Mouse (Mus musculus) left cerebral cortex, adult 9 months (tissue): ENCODE data around the gene Ripor3.

Experiments
- DNase-seq, 2 experiments: peaks; one replicate each; pipeline ENCODE4 v3.0.0; 2022; ENCODE audit warnings: low spot score in 2 of 2

Gene Ripor3

DNA sequence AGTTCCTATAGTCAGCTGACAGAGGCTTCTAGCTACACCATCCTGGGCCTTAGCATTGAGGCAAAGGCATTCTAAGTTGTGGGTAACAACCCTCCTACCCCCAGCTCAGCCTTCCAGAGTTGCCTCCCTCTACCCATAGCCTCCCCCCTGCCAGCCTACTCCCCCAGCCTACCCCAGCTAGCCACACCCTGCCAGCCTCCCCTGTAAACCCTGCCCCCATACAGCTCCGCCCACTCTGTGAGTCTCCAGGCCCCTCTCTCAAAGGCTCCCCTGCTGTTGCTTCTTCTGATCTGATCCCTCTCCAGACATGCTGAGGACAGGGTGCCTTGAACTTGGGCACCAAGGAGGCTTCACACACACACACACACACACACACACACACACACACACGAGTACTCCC, 21.4 kb upstream of the Ripor3 start:
- DNase-seq: no peak

DNA sequence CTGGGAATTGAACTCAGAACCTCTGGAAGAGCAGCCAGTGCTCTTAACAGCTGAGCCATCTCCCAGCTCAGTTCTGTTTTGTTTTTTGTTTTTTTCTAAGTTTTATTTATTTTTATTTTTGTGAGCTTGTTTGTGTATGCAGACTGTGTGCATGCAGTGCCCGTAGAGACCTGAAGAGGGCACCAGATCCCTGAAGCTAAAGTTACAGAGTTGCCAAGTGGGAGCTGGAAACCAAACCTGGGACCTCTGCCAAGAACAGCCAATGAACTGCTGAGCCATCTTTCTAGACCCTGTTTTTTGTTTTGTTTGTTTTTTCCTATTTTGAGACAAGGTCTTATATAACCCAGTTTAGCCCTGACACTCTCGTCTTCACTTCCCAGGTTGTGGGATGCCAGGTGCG, 18.0 kb upstream of the Ripor3 start:
- no peak for DNase-seq

DNA sequence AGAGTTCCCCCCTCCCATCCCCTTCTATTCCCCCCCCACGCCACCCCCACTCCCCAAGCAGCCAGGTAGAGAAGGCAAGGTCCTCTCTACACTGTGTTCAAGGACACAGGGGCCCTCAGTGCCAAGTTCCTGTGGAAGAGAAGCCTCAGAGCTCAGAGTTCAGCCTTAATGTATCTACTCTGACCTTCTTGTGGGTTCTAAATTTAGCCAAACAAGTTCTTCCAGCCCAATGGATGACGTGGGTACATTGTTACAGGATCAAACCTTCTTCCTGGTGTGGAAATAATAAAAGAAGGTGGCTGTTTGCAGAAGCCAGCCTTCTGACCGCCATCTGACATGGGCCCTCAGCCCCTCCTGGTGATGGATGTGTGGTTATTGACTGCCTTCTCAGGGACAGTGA, 16.0 kb upstream of the Ripor3 start:
- no peak for DNase-seq

DNA sequence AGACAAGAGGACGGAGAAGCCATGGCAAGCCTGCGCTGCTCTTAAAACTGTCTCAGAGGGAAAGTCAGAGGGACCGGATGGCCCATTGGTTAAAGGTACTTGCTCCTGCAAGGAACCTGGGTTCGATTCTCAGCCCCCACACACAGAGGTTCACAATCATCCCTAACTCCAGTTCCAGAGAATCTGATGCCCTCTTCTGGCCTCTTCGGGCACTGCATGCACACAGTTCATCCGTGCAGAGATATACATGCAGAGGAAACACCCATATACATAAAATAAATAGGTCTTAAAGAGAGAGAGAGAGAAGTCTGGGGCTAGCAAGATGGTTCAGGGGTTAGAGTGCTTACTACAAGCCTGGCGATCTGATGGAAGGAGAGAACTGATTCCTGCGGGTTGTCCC, 15.5 kb upstream of the Ripor3 start:
- DNase-seq: no peak

DNA sequence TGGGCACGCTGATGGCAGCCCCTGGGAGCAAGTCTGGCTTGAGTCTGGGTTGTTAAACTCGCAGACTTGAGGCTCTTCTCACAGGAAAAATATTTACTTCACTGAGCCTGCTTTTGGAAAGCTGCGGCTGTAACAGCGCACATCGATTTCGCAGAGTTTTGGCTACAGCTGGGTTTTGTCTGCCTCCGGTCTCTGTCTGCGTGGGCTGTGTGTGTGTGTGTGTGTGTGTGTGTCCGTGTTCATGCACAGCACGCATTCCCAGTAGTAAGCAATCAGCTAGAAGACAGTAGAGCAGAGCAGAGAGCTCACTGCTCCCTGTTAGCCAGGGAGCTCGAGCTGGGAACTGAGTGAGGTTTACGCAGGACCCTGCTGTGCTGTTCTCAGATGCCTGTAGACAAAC, 14.8 kb upstream of the Ripor3 start:
- peak; percentile 58 to 79 for DNase-seq

DNA sequence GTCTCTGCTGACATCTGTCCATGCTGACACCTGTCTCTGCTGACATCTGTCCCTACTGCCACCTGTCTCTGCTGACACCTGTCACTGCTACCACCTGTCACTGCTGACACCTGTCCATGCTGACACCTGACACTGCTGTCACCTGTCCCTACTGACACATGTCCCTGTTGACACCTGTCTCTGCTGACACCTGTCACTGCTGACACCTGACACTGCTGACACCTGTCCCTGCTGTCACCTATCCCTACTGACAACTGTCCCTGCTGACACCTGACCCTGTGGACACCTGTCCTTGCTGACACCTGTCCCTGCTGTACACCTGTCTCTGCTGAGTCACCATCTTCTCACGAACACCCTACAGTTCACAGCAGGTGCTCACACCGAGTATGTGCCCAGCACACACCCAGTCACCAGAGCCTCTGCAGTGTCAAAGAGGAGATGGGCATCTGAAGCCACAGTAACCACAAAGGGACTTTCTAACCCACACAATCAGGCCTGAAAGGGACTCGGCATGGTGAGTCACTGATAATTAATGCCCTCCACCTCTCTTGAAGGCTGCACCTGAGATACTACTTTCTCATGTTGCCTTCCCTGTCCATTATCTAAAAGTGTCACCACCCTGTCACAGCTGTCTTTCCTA, 13.5 kb upstream of the Ripor3 start:
- DNase-seq: no peak

DNA sequence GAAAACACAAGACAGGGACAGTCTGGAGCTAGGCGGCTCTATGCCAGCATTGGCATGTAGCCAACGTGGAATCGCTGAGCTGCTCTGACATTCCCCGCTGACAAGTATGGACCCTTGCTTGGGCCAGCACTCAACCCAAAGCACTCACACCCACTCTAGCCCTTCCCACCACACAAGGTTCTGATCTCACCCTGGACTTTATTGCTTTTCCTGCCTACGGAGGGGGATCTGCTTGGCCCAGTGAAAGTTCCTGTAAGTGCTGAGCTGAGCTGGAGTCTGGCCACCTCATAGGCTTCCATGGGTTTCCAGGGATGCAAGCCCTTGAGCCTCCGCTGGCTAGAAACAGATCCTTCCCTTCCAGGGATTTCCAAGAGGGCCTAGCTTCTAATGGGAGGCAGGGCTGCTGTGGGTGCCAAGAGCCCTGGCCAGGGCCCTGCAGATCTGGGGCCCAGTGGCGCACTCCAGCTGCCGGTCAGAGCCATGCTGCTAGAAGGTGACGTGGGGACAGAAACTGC, 8.8 kb upstream of the Ripor3 start:
- no peak for DNase-seq

DNA sequence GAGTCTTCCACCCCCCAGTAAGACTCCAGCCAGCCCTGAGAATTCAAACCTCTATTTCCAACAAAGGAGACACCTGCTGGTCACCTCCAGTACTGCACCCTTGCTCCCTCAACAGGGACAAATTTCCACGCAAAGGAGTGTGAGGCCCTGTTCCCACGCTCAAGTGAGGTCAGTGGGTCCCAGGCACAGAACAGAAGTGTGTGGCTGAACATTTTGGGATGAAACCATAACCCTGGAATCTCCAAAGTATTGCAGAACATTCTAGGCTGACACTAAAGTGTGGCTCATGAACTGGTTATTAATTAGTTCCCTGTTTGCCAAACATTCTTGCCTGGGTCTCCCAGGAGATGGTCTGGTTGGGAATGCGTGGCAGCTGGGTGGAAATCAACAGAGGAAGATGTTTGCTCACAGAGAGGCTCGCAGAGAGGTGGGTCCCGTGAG, 6.6 kb upstream of the Ripor3 start:
- DNase-seq: peak in 1 of 2 experiments; percentile 64

DNA sequence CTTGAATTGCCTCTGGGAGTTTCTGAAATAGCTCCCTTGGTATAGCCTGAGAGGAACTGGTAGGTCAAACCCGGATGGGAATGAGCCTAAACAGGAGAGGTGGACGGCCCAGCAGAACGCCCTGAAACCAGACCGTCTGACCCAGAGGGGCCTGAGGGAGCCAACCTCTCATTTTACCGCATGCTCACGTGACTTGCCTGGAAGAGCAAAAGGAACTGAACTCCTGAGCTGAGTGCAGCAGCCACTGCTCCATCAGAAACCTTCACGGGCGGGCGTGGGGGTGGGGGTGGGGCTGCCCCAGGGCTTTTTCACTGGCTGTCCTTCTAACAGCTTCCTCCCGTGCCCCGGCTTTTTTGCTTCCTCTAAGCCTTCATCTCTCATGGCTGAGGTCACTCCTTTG, 475 bp upstream of the Ripor3 start:
- no peak for DNase-seq

DNA sequence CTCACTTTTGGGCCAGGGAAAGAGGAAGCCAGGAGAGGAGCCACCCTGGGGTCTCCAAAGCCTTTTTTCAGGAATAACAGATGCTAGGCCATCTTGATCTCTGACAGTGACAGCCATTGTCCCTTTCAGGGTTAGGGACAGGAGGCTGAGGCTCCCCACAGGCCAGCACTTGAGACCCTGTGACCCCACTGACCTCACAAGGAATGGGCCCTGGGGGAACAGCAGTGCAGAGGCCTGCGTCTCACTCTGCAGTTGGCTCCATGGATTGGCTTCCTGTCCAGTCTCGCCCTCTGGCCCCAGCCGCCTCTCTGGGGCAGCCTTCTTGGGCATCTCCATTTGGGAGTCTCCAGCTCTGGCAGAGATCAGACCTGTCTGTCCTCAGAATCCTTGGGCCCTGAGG, 2.3 kb downstream of the Ripor3 start:
- DNase-seq: no peak

DNA sequence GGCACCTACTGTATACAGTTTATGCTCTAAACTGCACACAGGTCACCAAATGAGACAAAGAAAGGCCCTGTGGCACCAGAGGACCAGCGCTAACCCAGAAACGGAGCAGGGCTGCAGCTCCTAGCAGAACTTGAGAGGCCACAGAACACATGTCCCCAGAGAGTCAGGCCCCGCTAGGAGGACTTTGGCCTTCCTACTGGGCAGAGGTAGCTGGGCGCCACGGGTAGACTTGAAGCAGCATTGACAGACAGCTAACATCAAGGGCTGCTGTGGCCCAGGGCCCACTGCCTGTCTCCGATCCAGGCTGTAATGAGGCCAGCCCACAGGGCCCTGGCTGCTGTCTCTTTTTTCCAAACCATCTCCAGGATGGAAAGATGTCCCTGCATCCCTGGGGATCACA, 3.9 kb downstream of the Ripor3 start:
- DNase-seq: no peak

DNA sequence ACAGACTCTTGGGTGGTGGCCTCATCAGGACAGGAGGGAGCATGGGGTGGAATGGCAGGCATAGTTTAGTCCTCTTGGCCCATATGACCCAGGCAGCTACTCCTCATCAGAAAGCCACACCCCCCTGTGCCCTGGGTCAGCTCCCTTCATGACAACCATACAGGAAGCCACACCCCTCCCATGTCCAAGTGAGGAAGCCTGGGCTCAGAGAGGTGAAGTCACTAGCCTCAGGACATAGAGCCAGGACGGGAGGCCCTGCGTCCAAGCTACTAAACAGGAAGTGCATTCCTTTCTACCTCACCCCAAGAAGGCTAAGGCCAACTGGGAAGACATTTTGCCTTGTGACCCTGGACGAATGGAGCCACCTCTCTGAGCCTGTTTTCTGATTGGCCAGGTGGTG, 4.8 kb downstream of the Ripor3 start:
- no peak for DNase-seq

DNA sequence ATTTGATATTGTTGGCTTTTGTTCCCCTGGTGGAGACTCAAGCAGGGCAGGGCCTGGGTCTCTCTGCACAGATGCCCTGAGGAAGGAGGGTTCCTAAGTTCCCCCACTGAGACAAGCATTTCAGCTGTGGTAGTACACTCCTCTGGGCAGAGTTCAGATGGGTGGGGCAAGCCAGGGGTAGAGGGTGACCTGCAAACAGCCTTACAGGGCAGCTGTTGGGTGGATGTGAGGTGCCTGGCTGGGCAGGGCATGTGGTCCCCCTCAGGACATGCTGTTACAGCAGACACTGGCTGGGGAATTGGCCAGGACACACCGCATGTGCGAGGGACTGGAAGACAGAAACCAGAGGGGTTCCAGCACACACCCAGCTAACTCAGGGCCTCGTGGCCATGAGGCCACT, 5.4 kb downstream of the Ripor3 start:
- no peak for DNase-seq

DNA sequence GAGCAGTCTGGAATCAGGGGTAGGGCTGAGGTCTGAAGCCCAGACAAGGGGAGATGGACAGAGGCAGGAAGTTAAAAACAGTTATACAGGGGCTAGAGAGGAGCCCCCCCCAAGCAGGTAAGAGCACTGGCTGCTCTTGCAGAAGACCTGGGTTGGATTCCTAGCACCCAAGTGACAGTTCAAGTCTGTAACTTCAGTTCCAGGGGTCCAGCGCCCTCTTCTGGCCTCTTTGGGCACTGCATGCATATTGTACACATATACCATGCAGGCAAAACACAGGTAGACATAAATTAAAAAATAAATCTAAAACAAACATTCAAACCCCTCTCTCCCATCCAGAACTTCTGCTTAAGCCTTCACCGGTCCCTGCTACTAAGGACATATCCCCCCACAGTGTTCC, 6.0 kb downstream of the Ripor3 start:
- DNase-seq: no peak

DNA sequence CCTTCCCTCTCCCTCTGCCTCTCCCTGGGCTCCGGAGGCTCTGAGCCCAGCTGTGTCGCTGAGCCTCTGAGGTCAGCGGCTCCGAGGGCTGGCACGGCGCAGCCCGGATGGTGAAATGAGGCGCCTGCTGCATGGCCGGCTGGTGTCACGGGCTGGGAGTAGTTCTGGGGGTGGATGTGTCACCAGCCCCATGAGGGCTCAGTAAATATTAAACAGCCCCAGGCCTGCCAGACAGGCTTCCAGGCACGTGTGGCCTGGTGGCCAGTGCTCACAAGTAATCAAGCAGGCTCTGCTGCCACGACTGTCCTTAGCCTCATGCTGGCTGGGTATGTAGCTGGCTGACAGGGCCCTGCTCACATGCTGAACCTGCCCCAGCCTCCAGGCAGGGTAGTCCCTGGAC, 7.0 kb downstream of the Ripor3 start:
- no peak for DNase-seq

DNA sequence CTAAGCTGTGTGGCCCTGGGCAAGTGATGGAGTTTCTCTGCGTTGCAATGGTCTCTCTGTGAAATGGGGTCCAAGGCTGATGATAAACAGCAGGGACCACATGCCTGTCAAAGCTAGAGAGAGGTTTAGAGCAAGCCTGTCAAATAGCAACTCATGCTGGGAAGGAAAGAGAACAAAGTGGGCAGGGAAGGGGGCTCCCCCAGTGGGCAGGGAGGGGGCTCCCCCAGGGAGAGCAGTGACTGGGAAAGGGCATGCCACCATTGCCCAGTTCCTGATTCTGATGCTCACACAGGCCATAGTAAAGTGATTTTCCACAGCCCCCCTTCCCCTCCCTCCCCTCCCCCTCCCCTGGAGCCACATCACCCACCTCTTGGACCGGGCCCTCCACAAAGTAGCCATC, 7.5 kb downstream of the Ripor3 start:
- DNase-seq: no peak

DNA sequence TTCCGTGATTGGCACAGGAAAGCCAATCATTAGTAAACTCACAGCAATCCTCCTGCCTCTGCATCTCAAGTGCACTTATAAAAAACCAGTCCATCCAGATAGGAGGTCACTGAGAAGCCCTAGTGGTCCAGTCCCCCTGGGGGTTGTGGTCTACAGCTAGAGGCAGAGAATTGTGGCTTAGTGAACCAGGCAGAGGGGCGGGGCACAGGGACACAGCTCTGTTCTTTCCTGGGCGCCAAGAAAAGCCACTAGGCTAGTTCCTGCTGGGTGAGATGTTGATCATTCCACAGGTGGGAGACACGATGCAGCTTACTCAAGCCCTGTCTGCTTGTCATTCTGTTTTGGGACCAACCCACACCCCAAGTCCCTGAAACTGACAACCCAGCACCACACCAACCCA, 8.2 kb downstream of the Ripor3 start:
- DNase-seq: no peak

DNA sequence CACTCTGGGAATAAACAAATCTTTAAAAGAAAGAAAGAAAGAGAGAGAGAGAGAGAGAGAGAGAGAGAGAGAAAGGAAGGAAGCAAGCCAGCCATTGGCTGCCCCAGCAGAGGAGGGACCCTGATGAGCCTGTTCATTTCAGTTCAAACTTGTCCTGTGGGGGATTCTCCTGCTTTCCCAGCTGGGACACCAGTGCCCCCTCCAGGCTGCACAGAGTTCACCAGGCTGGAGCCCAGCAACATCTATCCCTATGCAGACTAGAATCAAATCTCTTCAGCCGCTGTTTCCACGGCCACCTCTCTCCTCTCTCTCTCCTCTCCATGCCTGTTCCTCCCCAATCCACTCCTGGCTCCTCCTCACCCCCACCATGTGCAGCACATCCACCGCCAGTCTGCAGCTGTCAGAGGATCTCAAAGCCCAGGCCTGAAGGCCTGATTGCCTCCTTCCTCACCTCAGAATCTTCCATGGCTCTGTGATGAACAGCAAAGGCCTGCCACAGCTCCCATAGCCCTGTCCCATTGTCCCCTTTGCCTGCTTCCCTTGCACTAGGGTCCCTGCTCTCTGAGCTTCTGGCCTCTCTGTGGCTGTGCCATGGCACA, 11.2 kb downstream of the Ripor3 start:
- no peak for DNase-seq

DNA sequence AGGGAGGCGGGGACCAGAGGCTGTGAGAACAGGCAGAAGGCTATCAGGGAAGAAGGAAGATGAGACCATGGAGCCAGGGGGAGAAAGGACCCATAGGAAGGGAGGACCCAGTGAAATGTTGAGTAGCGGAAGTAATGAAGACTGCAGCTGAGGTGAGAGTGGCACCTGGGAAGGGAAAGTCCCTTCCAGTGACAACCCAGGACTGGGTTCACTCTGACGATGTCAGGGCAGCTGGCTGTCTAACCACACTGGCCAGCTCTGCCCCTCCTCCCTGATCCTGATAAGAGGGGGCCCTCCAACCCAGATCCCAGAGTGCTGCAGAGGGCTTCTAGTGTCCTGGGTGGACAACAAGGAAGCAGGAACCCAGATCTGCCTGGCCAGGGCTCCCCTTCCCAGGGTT, 12.9 kb downstream of the Ripor3 start:
- DNase-seq: no peak

DNA sequence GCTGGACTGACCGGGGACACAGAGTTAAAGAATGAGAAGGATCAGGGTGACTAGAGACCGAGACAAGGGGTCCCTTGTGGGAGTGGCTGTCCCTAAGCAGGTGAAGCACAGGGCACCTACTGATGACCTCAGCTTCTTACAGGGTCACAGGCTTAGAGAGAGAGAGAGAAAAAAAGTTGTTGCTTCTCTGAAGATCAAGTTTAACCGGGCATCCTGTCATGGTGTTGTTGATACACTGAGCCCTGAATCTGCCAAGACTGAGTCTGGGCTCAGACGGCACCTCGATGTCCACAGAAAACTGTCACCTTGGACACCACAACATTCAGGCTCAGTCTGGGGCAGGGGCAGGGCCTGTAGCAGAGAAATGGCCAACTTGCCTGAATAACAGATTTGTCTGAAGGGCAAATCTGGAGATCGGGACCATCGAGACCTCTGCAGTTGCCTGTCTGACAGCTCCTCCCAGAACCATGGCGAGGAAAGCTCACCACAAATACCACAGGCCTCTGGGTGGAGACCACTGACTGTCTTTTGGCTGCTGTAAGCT, 13.7 kb downstream of the Ripor3 start:
- no peak for DNase-seq

DNA sequence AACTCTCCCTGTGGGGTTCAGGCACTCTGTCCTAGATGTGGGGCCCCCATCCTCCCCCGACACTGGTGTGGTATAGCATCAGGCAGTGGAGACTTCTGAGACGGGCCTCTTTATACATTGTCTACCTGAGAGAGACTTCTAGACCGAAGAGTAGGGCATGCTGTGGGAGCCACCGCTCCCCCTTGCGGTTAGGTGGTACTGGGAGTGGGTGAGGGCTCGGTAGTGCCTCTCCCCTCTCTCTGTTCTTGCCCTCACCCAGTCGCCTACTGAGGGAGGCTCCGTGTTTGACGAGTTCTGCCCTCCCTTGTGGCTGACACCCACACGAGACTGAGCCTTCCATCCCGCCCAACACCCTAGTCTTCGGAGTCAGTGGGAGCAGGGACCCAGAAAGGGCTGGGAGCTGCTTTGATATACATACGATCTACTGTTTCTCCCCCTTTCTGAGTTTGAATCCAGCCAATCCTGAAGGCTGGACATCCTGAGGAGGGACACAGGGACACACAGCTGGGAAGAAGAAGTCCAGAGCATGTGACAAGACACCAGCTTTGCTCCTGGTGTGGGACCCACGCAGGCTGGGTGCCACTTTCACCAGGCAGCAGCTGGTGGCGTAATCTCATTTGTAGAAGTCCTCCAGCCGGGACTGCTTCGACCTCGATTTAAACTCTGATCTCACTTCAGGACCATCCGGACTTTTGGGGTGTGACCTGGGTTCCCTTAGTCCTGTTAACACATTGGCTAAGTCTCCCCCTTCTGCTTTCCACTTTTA, 14.4 kb downstream of the Ripor3 start:
- no peak for DNase-seq

DNA sequence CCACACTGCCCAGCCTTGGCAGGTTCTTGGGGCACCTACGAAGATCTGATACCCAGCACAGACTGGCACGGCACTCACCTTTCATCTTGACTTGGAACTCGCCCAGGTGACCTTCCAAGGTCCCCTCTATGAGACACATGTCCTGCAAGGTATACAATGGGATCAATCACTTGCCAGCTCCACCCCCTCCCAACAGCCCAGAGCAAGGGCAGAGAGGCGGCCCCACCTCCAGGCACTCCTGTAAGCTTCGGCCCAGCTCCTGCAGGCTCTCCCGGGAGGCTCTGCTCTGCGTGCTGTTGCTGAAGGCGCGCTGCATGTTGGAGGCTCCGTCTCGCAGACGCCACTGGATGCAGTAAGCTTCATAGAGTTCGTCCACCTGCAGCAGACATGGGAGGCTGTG, 17.2 kb downstream of the Ripor3 start:
- DNase-seq: no peak

DNA sequence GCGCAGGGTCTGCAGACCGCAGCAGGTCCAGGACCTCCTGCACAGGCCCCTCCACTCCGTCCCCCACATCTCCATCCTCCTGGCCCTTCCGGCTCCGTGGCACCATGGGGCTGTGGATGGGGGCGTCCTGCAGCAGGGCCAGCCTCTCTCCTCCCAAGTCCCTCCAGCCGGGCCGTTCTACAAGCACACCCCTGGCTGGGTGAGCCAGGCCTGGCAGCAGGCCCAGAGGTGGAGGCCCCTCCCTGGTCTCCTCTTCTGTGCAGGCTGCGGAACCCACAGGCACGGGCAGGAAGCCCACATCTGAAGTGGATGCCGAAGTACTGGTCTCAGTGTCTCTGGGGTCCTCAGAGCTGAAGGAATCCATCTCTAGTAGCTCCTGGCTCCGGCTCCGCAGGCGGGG, 21.1 kb downstream of the Ripor3 start:
- DNase-seq: no peak
